Mouse (Mus musculus): ENCODE data around the gene Umodl1. TPM values are rescaled to one million over a fixed set of nuclear protein-coding genes. Genes with fewer than 3 reads are reported as not detected.

Umodl1 gene
- polyA plus RNA-seq, 1 experiment from 2014 or later = not detected

GRCm38 (mm10) chr17:31040421-31040820 lies 86.0 kb downstream of the Umodl1 start:
- H3K36me3 ChIP-seq = no peaks in the 10 kb centered on the region
- no peak overlapping the region for H3K9ac ChIP-seq (replicated peaks)
- no peak overlapping the region for H3K27ac ChIP-seq (replicated peaks)
- peaks cover 6% of the 10 kb centered on the region for H3K4me1 ChIP-seq
- no peak overlapping the region for H3K4me2 ChIP-seq (replicated peaks)
- no peaks in the 10 kb centered on the region for H3K9me3 ChIP-seq
- 82% methylated on average over 7 of the region's 7 CpGs for WGBS
- H3K27me3 ChIP-seq = no peaks in the 10 kb centered on the region
- H3K4me3 ChIP-seq = no peak overlapping the region
- ATAC-seq (ENCODE audit: low FRiP score, low read depth) = no peak

- H3K9me3 ChIP-seq = no peaks in the 10 kb centered on the region
- H3K4me2 ChIP-seq (replicated peaks) = no peak overlapping the region
- no peak overlapping the region for H3K9ac ChIP-seq (replicated peaks)
- H3K27me3 ChIP-seq = no peaks in the 10 kb centered on the region
- ATAC-seq (ENCODE audit: low FRiP score, low read depth) = no peak
- 82% methylated on average over 2 of the region's 2 CpGs for WGBS
- no peaks in the 10 kb centered on the region for H3K36me3 ChIP-seq
- H3K4me3 ChIP-seq = no peak overlapping the region
- no peak overlapping the region for H3K27ac ChIP-seq (replicated peaks)
- no peaks in the 10 kb centered on the region for H3K4me1 ChIP-seq
Observed at GRCm38 (mm10) chr17:31042751-31043150, 88.3 kb downstream of the Umodl1 start.

- 2% methylated on average over 39 of the region's 49 CpGs for WGBS
Observed at GRCm38 (mm10) chr17:31057151-31057890, 102.9 kb downstream of the Umodl1 start, which contains the start of gene Abcg1. TSS of gene Abcg1 (plus strand) at chr17:31057675.

GRCm38 (mm10) chr17:31057891-31058744 lies 103.7 kb downstream of the Umodl1 start:
- no peaks in the 10 kb centered on the region for H3K36me3 ChIP-seq
- peak overlapping the region; percentile 77 for H3K27ac ChIP-seq (replicated peaks)
- ATAC-seq (ENCODE audit: low FRiP score, low read depth) = peak; percentile 50; the same call in 1 of the 2 replicates
- H3K9ac ChIP-seq (replicated peaks) = peak overlapping the region; percentile 65
- peaks cover 31% of the 10 kb centered on the region for H3K27me3 ChIP-seq
- H3K4me3 ChIP-seq = peak overlapping the region; percentile 54
- peaks cover 12% of the 10 kb centered on the region; the same call in 1 of the 2 replicates for H3K9me3 ChIP-seq
- peak overlapping the region; percentile 63 for H3K4me2 ChIP-seq (replicated peaks)
- peaks cover 36% of the 10 kb centered on the region for H3K4me1 ChIP-seq
- WGBS = 1% methylated on average over 31 of the region's 31 CpGs

More at GRCm38 (mm10) chr17:31057151-31057890, 102.9 kb downstream of the Umodl1 start, which contains the start of gene Abcg1:
- peaks cover 31% of the 10 kb centered on the region for H3K27me3 ChIP-seq
- H3K36me3 ChIP-seq = no peaks in the 10 kb centered on the region
- peaks cover 15% of the 10 kb centered on the region; the same call in 1 of the 2 replicates for H3K9me3 ChIP-seq
- H3K27ac ChIP-seq (replicated peaks) = peak within 1 kb of the TSS; percentile 77
- H3K4me2 ChIP-seq (replicated peaks) = peak within 1 kb of the TSS; percentile 63
- peak within 1 kb of the TSS; percentile 65 for H3K9ac ChIP-seq (replicated peaks)
- H3K4me3 ChIP-seq = peak within 1 kb of the TSS; percentile 54
- peaks cover 36% of the 10 kb centered on the region for H3K4me1 ChIP-seq
- peak; percentile 86 for ATAC-seq (ENCODE audit: low FRiP score, low read depth)

DNA sequence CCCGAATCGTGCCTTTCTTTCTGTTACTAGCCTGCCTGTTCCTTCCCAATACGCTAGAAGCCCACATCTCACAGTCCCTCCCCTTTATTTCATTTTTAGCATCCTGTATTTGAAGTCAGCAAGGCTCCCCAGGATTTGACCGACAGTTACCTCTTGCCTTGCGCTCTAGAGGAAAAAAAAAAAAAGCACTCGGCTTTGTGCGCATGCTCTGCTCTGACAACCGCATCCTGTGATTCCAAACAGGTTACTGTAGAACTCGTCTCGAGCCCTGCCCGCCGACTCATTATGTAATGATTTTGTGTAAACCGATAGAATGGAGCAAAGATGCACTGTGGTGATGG lies 104.3 kb downstream of the Umodl1 start:
- Histone ChIP-seq H3K9me3 (peaks cover 6% of the 10 kb centered on the region; the same call in 1 of the 2 replicates), H3K4me2 (replicated peaks) (peak overlapping the region; percentile 63), H3K4me1 (peaks cover 36% of the 10 kb centered on the region), H3K36me3 (no peaks in the 10 kb centered on the region), H3K9ac (replicated peaks) (peak overlapping the region; percentile 65), H3K27ac (replicated peaks) (peak overlapping the region; percentile 77), H3K4me3 (peak overlapping the region; percentile 54), H3K27me3 (peaks cover 31% of the 10 kb centered on the region)
- ATAC-seq (ENCODE audit: low FRiP score, low read depth) = 0 out of 2 replicates have a peak, but pooled peaks have one; percentile 38
- WGBS = 4% methylated on average over 13 of the region's 13 CpGs

GRCm38 (mm10) chr17:31060196-31060587 lies 105.8 kb downstream of the Umodl1 start:
- Histone ChIP-seq H3K9me3 (no peaks in the 10 kb centered on the region), H3K36me3 (no peaks in the 10 kb centered on the region), H3K9ac (replicated peaks) (no peak overlapping the region), H3K4me2 (replicated peaks) (0 out of 2 replicates have a peak overlapping the region, but pooled peaks have one; percentile 11), H3K27ac (replicated peaks) (no peak overlapping the region), H3K4me1 (peaks cover 36% of the 10 kb centered on the region), H3K4me3 (no peak overlapping the region), H3K27me3 (peaks cover 31% of the 10 kb centered on the region)
- ATAC-seq (ENCODE audit: low FRiP score, low read depth) = no peak
- 75% methylated on average over 4 of the region's 4 CpGs for WGBS

Small RNA genes within 50 kb of the gene (microRNA-seq; reads per million reads assigned to microRNA genes)
- gene Gm24026 = not detected

Other genes starting within 250 kb of the Umodl1 start
- 0.09 and 0.10 TPM in 2 replicates for gene Glp1r, start 52.8 kb upstream of the Umodl1 start, polyA plus RNA-seq (2016; fragmentation: Nextera tagmentation; extraction: Ambion mirVana)
- gene Abcg1, start 103.0 kb downstream of the Umodl1 start, polyA plus RNA-seq (2016; fragmentation: Nextera tagmentation; extraction: Ambion mirVana) = 14.0 and 15.3 TPM in 2 replicates
- gene Tff3, start 175.0 kb downstream of the Umodl1 start, polyA plus RNA-seq (2016; fragmentation: Nextera tagmentation; extraction: Ambion mirVana) = 1.1 and 1.4 TPM in 2 replicates
- gene Tff2, start 189.6 kb downstream of the Umodl1 start, polyA plus RNA-seq (2016; fragmentation: Nextera tagmentation; extraction: Ambion mirVana) = not detected in 2 replicates
- not detected in 2 replicates for gene Tff1, start 210.6 kb downstream of the Umodl1 start, polyA plus RNA-seq (2016; fragmentation: Nextera tagmentation; extraction: Ambion mirVana)
- gene Tmprss3, start 244.3 kb downstream of the Umodl1 start, polyA plus RNA-seq (2016; fragmentation: Nextera tagmentation; extraction: Ambion mirVana) = not detected in 2 replicates